Mouse (Mus musculus) c-Kit-positive CD71-positive TER-119-negative erythroid progenitor cells, embryonic 14.5 days (primary cell): Measurements from ENCODE around the gene Slc25a39.

ENCODE experiments used
- DNase-seq: peaks from one replicate; pipeline ENCODE4 v3.0.0-alpha.2; 2013; ENCODE audit warnings: low read depth

Gene Slc25a39

GRCm38 (mm10) chr11:102436471-102436790 lies 28.7 kb upstream of the Slc25a39 start:
- no peak for DNase-seq

GRCm38 (mm10) chr11:102435754-102436470 lies 28.2 kb upstream of the Slc25a39 start:
- no peak for DNase-seq

- DNase-seq = no peak
Observed at GRCm38 (mm10) chr11:102434816-102435705, 27.3 kb upstream of the Slc25a39 start.

- peak; percentile 84 for DNase-seq
Observed at GRCm38 (mm10) chr11:102434406-102434805, 26.7 kb upstream of the Slc25a39 start.

- DNase-seq = no peak
Observed at GRCm38 (mm10) chr11:102433866-102434265, 26.1 kb upstream of the Slc25a39 start.

- no peak for DNase-seq
Observed at GRCm38 (mm10) chr11:102432896-102433295, 25.1 kb upstream of the Slc25a39 start.

- DNase-seq = no peak
Observed at GRCm38 (mm10) chr11:102432115-102432843, 24.5 kb upstream of the Slc25a39 start.

- no peak for DNase-seq
Observed at GRCm38 (mm10) chr11:102431728-102432114, 24.0 kb upstream of the Slc25a39 start.

GRCm38 (mm10) chr11:102431018-102431645 lies 23.4 kb upstream of the Slc25a39 start:
- DNase-seq = peak; percentile 84

- DNase-seq = peak; percentile 74
Observed at GRCm38 (mm10) chr11:102430121-102431017, 22.6 kb upstream of the Slc25a39 start, which contains the start of gene Grn. Gene Grn (plus strand): TSS chr11:102430315.

GRCm38 (mm10) chr11:102429551-102429950 lies 21.8 kb upstream of the Slc25a39 start:
- no peak for DNase-seq

GRCm38 (mm10) chr11:102428981-102429540 lies 21.3 kb upstream of the Slc25a39 start:
- DNase-seq = no peak

GRCm38 (mm10) chr11:102425555-102426316 lies 18.0 kb upstream of the Slc25a39 start:
- no peak for DNase-seq

GRCm38 (mm10) chr11:102424666-102425065 lies 16.9 kb upstream of the Slc25a39 start:
- no peak for DNase-seq

- DNase-seq = no peak
Observed at GRCm38 (mm10) chr11:102421559-102421958, 13.8 kb upstream of the Slc25a39 start.

GRCm38 (mm10) chr11:102418887-102419286 lies 11.1 kb upstream of the Slc25a39 start:
- no peak for DNase-seq

- no peak for DNase-seq
Observed at GRCm38 (mm10) chr11:102417160-102417559, 9.4 kb upstream of the Slc25a39 start.

- no peak for DNase-seq
Observed at GRCm38 (mm10) chr11:102415034-102415802, 7.5 kb upstream of the Slc25a39 start.

GRCm38 (mm10) chr11:102413059-102413458 lies 5.3 kb upstream of the Slc25a39 start:
- no peak for DNase-seq
